Mouse (Mus musculus) stomach, postnatal 0 days (tissue): Measurements from ENCODE around the gene Nlrc5.

Experiments used
- CTCF ChIP-seq: IDR thresholded peaks from 2 replicates; pipeline ENCODE4 v1.5.1; 2016; ENCODE audit warnings: antibody characterized with exemption, low read depth, mild to moderate bottlenecking, moderate library complexity
- EP300 ChIP-seq: optimal IDR thresholded peaks from 2 replicates; pipeline ENCODE3; 2016; ENCODE audit warnings: antibody characterized with exemption

GRCm38 (mm10) chr8:94428420-94428819 is 5.7 kb upstream of the Nlrc5 start:
- TF ChIP-seq CTCF, result no peak
- TF ChIP-seq EP300, result no peak
